Mouse (Mus musculus) left cerebral cortex, adult 9 months (tissue): ENCODE measurements at regions not wholly inside any gene's neighbourhood (a gene's known extent, or its start where the extent isn't known, plus 50 kb on each side); places are given as distances from the start of the nearest gene placed in this dataset.

Source experiments
- DNase-seq, 2 experiments: peaks; one replicate each; pipeline ENCODE4 v3.0.0; 2022; ENCODE audit warnings: low spot score in 2 of 2

- no peak for DNase-seq
These were observed 1956.9 kb upstream of the Cdh20 start for GRCm38 (mm10) chr1:102811401-102811800.

DNA sequence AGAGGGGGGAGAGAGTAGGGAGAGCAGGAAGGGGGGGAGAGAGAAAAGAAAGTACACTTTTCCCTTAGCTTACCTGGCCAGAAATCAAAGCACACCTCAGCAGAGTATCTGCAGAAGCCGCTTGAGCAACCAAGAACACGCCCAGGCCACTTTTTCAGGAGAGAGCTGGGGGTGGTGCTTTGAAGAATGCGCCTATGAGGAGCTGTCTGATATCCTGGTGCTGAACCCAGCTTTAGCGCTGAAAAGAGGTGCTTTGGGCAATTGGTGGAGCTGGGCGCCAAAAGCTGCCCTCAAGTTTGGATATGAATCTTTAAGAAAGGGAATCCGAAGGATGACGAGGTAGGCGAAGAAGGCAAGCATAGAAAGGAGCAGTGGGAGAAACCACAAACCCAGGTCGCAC lies 1943.3 kb upstream of the Cdh20 start:
- DNase-seq, result no peak

- no peak for DNase-seq
These were observed 1905.9 kb upstream of the Cdh20 start for GRCm38 (mm10) chr1:102862418-102862817.

DNA sequence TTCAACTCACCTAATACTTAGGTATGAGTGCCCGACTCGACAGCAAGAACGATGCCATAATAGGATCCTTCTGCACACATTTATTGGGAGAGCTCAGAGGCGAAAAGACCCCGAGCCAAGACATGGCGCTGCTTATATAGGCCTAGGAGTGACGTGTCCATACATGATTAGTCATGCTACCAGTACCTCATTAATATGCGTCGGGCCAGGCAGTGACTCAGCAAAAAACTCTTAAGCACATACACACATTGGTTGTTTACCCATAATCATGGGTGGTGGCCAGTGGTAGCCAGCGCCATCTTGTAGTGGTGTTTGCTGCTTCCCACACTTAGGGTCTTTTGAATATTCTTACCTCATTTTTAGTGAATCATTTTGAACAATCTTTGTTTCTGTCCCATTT lies 1889.2 kb upstream of the Cdh20 start:
- DNase-seq, result no peak

- DNase-seq, result peak in 1 of 2 experiments; percentile 2
These were observed 1869.2 kb upstream of the Cdh20 start for GRCm38 (mm10) chr1:102899174-102899573.

DNA sequence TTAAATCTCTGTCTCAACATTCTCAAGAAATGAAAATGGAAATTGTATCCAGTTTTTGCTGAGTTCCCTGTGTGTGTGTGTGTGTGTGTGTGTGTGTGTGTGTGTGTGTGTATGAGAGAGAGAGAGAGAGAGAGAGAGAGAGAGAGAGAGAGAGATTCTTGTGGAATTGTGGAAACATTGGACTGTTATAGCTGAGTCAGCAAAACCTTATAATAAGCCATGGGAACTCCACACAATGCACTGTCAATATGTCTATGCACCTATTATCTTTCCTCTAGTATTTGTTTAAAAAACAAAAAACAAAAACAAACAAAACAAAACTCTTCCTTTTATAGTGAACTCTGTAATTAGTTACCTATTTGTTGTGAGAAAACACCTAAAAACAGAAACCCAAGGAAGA lies 1845.2 kb upstream of the Cdh20 start:
- no peak for DNase-seq
